Mouse (Mus musculus) liver, embryonic 14.5 days (tissue): ENCODE measurements at regions not wholly inside any gene's neighbourhood (a gene's known extent, or its start where the extent isn't known, plus 50 kb on each side); places are given as distances from the start of the nearest gene placed in this dataset.

ENCODE experiments used
- CTCF ChIP-seq: IDR thresholded peaks from 2 replicates; pipeline ENCODE4 v1.5.1; 2016; ENCODE audit warnings: antibody characterized with exemption, low read depth, control low read depth
- EP300 ChIP-seq: IDR thresholded peaks from 2 replicates; pipeline ENCODE4 v1.6.1; 2016; ENCODE audit warnings: antibody characterized with exemption, low read depth

DNA sequence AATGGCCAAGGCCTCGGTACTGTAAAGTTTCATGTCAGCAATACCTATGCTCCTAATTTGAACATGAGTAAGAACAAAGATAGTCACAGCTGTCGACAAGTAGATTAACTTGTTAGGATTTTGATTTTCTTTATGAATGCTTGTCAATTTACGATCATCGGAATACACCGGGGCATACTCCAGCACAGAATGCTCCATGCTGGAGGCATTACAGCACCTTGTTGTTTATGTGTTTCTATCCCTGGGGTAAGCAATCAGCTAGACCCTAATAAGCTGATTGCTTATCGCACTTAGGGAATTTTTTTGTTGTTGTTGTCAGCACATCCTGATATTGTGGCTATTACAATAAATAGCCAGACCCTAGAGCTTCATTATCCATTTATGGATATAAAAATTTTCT lies 66.4 kb upstream of the Rnf152 start:
- no peak for TF ChIP-seq EP300
- no peak for TF ChIP-seq CTCF
